Mouse (Mus musculus) C2C12 (cell line): Measurements from ENCODE around the gene Peg10.

ENCODE experiments used
- CTCF ChIP-seq: IDR thresholded peaks from one replicate; pipeline ENCODE4 v1.5.1; 2011; ENCODE audit not compliant: control insufficient read depth, insufficient read depth, insufficient read length
- MYOG ChIP-seq: IDR thresholded peaks from one replicate; pipeline ENCODE4 v1.6.1; 2011; ENCODE audit not compliant: control insufficient read depth, insufficient read length; ENCODE audit errors: extremely low read depth

- TF ChIP-seq CTCF (no peak), MYOG (no peak)
Measured at GRCm38 (mm10) chr6:4731675-4732074, 15.4 kb upstream of the Peg10 start.
